Mouse (Mus musculus): ENCODE results near the gene Slamf9.

DNA sequence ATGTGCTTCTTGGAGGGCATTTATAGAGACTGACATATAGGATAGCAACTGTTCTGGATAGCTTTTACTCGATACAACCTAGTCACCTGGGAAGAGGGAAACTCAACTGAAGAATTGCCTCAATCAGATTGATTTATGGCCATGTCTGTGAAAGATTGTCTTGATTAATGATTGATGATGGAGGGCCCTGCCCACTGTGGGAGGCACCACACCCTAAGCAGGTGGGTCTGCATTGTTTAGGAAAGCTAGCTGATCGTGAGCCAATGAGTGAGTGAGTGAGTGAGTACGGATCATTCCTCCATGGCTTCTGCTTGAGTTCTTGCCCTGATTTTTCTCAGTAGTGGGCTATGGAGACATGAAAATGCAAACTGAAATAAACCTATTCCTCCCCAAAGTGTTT is 34.6 kb upstream of the Slamf9 start:
- TF ChIP-seq POLR2A (IDR thresholded peaks at IDR 0.05; ENCODE audit: insufficient read length, low read depth) (no peak), REST (IDR thresholded peaks at IDR 0.05; ENCODE audit: insufficient read depth, insufficient read length) (no peak), MYOD1 (IDR thresholded peaks at IDR 0.05; ENCODE audit: control insufficient read depth in 1 of 3, insufficient read length in 2 of 3, low read depth in 2 of 3) (no peak), USF1 (IDR thresholded peaks at IDR 0.05; ENCODE audit: low read depth) (no peak)
